Mouse (Mus musculus): ENCODE measurements around the gene Jpt1.

GRCm38 (mm10) chr11:115473626-115474275 lies 40.4 kb downstream of the Jpt1 start:
- TF ChIP-seq POLR2A (IDR thresholded peaks at IDR 0.05; ENCODE audit: low read depth, low read length) (no peak), CTCF (IDR thresholded peaks at IDR 0.05; ENCODE audit: extremely low read depth, insufficient read length, insufficient replicate concordance, low read depth, low read length) (peak; percentile 89; the same call in 1 of the 2 replicates)

Measured in small intestine, adult 2 months (tissue).